Mouse (Mus musculus) spleen, adult 2 months (tissue): ENCODE results near the gene Hccs.

Source experiments
- CTCF ChIP-seq: fragments of 200-500 bp; IDR thresholded peaks from 2 replicates; pipeline ENCODE4 v1.5.1; 2011; ENCODE audit warnings: mild to moderate bottlenecking, inconsistent platforms; ENCODE audit not compliant: insufficient read depth, insufficient read length, insufficient replicate concordance; ENCODE audit errors: extremely low read depth
- POLR2A ChIP-seq: fragments of 200-500 bp; IDR thresholded peaks from 2 replicates; pipeline ENCODE4 v1.6.1; 2011; ENCODE audit warnings: low read depth, low read length, inconsistent platforms

DNA sequence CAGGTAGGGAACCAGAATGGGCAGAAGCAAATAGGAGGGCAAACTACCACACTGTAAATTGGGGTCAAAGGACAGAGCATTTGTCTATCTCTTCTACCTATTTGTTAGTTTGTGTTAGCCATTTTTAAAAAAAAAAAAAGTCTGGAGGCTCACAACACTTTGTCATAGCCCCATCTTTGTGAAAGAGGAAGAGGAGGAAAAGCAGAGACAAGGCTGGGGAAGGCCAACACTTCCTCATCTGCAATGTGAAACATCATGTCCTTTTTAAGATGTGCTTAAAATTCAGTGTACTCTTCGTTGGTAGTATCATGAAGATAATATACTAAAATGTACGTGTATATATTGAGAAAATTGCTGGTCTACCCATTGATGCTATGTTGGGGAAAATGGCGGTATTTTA is 59.1 kb downstream of the Hccs start:
- TF ChIP-seq POLR2A (no peak), CTCF (no peak)
